Mouse (Mus musculus) ES-E14 (cell line): Measurements from ENCODE around the gene Zfp609. TPM values are rescaled to one million over a fixed set of nuclear protein-coding genes. Genes with fewer than 3 reads are reported as not detected.
A peak's percentile ranks its signal among the peaks of the same experiment; 100 is the strongest.
"Not testable (repeated sequence)": the region's sequence is repeated elsewhere in the genome, so short reads cannot be mapped to it uniquely, and the experiment has no call there.

ENCODE experiments used
- DNase-seq: peaks from one replicate; pipeline ENCODE4 v3.0.0-alpha.2; 2013; ENCODE audit warnings: low read depth, low spot score
- H3K27ac ChIP-seq: 2 replicates; pipeline ENCODE4 v1.5.1; 2012; ENCODE audit warnings: low read depth, mild to moderate bottlenecking, low read length, moderate library complexity, mixed read lengths; ENCODE audit not compliant: poor library complexity, insufficient read depth, severe bottlenecking
- H3K36me3 ChIP-seq: 2 replicates; pipeline ENCODE4 v1.6.1; 2012; ENCODE audit warnings: mild to moderate bottlenecking, low read length, moderate library complexity, mixed read lengths; ENCODE audit not compliant: control insufficient read depth, poor library complexity, insufficient read depth, severe bottlenecking
- H3K4me1 ChIP-seq, 2 experiments: fragments of 150-350 bp in 1 of 2; sonication (generic) in 1 of 2; 2 replicates each; pipeline ENCODE4 v1.6.1; 2012; ENCODE audit warnings: low read length in 2 of 2, mild to moderate bottlenecking in 1 of 2, mixed read lengths in 1 of 2; ENCODE audit not compliant: control insufficient read depth in 2 of 2, insufficient read depth in 2 of 2, poor library complexity in 1 of 2
- H3K4me3 ChIP-seq, 2 experiments: fragments of 150-350 bp in 1 of 2; sonication (generic) in 1 of 2; 2 replicates each; pipeline ENCODE4 v1.5.1; 2012; ENCODE audit warnings: low read length in 2 of 2, low read depth in 1 of 2, mild to moderate bottlenecking in 1 of 2, mixed read lengths in 1 of 2; ENCODE audit not compliant: insufficient read depth in 1 of 2, poor library complexity in 1 of 2, severe bottlenecking in 1 of 2
- H3K9ac ChIP-seq: 2 replicates; pipeline ENCODE4 v1.6.1; 2012; ENCODE audit warnings: low read depth, mild to moderate bottlenecking, low read length, mixed read lengths; ENCODE audit not compliant: poor library complexity, insufficient read depth, severe bottlenecking
- H3K9me3 ChIP-seq: fragments of 150-350 bp; sonication (generic); 2 replicates; pipeline ENCODE4 v1.6.1; 2012; ENCODE audit warnings: low read depth, mild to moderate bottlenecking, low read length; ENCODE audit not compliant: control insufficient read depth, insufficient read depth
- CHD2 ChIP-seq: IDR thresholded peaks from 2 replicates; pipeline ENCODE4 v1.6.1; 2014; ENCODE audit warnings: mild to moderate bottlenecking, low read depth, low read length, inconsistent platforms
- HCFC1 ChIP-seq: IDR thresholded peaks from 2 replicates; pipeline ENCODE4 v1.6.1; 2012; ENCODE audit warnings: low read length, inconsistent platforms, borderline replicate concordance; ENCODE audit not compliant: insufficient read depth
- MAFK ChIP-seq: IDR thresholded peaks from 2 replicates; pipeline ENCODE4 v1.6.1; 2014; ENCODE audit warnings: mild to moderate bottlenecking, low read depth, low read length, inconsistent platforms; ENCODE audit not compliant: insufficient read depth
- ZC3H11A ChIP-seq: IDR thresholded peaks from 2 replicates; pipeline ENCODE4 v1.6.1; 2012; ENCODE audit warnings: low read depth, mild to moderate bottlenecking, inconsistent platforms, low read length, borderline replicate concordance
- ZNF384 ChIP-seq: IDR thresholded peaks from 2 replicates; pipeline ENCODE4 v1.6.1; 2012; ENCODE audit warnings: low read depth, low read length, inconsistent platforms
- in situ Hi-C, 2 experiments: fragments of 600-800 bp; cut with MboI; formaldehyde crosslinking; loops; one replicate each; pipeline ENCODE4 v1.15.1; 2025; ENCODE audit warnings: low sequenced_read_pairs in 2 of 2, inconsistent platforms in 1 of 2; ENCODE audit not compliant: unreplicated experiment in 2 of 2
- total RNA-seq: library from RNA; depleted of rRNA; stranded (reverse); fragments of 300-350 nt; gene quantifications from 2 replicates; pipeline ENCODE4 v1.2.3, GENCODE M21; 2012

Zfp609 gene
- total RNA-seq, 1 experiment = 9.9 TPM

DNA sequence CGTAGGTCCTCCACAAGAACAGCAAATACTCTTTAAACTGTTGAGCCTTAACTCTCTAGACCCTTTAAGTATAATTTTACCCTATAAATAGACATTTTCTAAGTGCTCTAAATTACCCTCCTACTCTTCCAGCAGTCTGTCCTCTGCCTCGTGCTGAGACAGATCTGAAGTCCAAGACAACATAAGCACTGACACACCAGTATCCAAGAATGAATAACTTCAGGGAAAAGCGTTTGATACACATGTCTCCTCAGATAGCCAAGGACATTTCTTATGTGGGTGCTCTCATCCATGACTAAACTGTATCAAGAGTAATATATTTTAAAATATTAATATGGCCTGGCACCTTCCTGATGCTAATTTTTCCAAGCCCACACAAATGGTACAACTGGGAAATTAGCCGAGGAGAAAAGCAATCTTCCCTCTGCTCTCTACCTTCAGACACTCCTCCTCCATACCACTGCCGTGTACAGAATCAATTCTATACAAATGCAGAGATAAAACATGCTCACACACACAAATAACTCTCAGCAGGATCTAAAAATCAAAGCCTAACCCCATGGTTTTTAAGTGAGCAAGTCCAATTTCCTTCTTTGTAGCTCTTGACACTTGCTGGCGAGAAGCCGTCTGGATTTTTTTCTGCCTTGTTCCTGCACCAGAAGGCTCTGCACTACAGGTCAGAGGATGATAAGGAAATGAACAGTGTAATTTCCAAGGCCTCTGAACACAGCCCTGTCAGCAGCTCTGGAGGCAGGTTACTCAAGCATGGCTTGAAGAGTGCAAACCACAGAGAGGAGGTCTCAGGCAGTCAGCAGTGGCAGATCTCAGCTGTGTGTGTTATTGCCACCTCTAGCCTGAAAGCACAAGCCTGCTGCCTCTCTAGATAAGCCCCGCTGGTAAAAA, 40.2 kb downstream of the Zfp609 start:
- no peak overlapping the region for H3K4me3 ChIP-seq
- in situ Hi-C loops = no loop called here
- H3K27ac ChIP-seq = no peak overlapping the region
- no peak overlapping the region for H3K9ac ChIP-seq
- TF ChIP-seq HCFC1 = no peak
- no peak for TF ChIP-seq ZNF384
- no peak for TF ChIP-seq MAFK
- TF ChIP-seq CHD2 = no peak
- TF ChIP-seq ZC3H11A = no peak
- H3K9me3 ChIP-seq = no peaks in the 10 kb centered on the region
- no peaks in the 10 kb centered on the region for H3K36me3 ChIP-seq
- DNase-seq = no peak
- peaks cover 0 to 4% of the 10 kb centered on the region in 2 experiments; a peak in 1 of 4 replicates for H3K4me1 ChIP-seq

DNA sequence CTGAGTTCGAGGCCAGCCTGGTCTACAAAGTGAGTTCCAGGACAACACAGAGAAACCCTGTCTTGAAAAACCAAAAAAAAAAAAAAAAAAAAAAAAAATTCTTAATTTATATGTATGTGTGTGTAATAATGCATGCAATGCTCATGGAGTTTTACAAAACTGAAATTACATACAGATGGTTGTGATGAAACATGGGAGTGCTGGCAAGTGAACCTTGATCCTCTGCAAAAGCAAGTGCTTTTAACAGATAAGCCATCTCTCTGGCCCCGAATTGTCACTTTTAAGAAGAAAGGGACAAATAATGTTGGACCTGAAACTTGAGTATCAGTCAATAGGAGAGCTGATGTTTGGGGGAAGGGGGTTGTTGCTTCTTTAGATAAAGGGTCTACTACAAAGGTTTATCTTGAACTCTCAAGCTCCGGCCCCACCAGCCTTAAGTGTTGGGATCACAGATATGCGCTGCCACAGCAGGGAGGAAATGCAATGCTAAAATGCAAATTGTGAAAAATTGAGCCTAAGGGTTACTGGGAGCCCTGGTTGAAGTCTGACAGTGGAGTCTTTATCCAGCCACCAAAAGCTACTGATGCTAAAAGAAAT, 41.5 kb downstream of the Zfp609 start:
- H3K36me3 ChIP-seq = no peaks in the 10 kb centered on the region
- no peak overlapping the region for H3K4me3 ChIP-seq
- H3K9ac ChIP-seq = no peak overlapping the region
- H3K9me3 ChIP-seq = no peaks in the 10 kb centered on the region
- H3K27ac ChIP-seq = no peak overlapping the region
- no peak for DNase-seq
- peaks cover 0 to 4% of the 10 kb centered on the region in 2 experiments; a peak in 2 of 4 replicates for H3K4me1 ChIP-seq
- TF ChIP-seq HCFC1 = no peak
- no peak for TF ChIP-seq ZNF384
- TF ChIP-seq CHD2 = no peak
- no peak for TF ChIP-seq ZC3H11A
- no peak for TF ChIP-seq MAFK
- in situ Hi-C loops = no loop called here

DNA sequence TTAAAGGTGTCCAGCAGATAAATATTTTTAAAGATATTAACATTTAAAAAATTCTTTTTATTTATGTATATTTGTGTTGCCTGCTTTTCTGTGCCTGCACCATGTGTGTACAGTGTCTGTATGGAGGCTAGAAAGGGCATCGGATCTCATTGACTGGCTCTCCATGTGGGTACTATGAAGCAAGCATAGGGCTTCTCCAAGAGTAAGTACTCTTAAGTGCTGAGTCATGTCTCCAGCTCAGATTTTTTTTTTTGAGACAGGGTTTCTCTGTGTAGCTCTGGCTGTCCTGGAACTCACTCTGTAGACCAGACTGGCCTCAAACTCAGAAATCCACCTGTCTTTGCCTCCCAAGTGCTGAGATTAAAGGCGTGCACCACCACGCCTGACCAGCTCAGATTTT, 47.7 kb downstream of the Zfp609 start:
- TF ChIP-seq ZNF384 (0 out of 2 replicates have a peak, but pooled peaks have one; percentile 40), MAFK (peak; percentile 54; the same call in 1 of the 2 replicates)
- DNase-seq, in situ Hi-C loops, H3K9me3 ChIP-seq, H3K36me3 ChIP-seq, H3K27ac ChIP-seq, H3K9ac ChIP-seq: not testable (repeated sequence)
- Histone ChIP-seq H3K4me1 (peaks cover 5 to 11% of the 10 kb centered on the region in 2 experiments; a peak in 2 of 4 replicates), H3K4me3 (0 out of 4 replicates have a peak overlapping the region, but pooled peaks of 1 of the 2 experiments have one; percentile 17)

DNA sequence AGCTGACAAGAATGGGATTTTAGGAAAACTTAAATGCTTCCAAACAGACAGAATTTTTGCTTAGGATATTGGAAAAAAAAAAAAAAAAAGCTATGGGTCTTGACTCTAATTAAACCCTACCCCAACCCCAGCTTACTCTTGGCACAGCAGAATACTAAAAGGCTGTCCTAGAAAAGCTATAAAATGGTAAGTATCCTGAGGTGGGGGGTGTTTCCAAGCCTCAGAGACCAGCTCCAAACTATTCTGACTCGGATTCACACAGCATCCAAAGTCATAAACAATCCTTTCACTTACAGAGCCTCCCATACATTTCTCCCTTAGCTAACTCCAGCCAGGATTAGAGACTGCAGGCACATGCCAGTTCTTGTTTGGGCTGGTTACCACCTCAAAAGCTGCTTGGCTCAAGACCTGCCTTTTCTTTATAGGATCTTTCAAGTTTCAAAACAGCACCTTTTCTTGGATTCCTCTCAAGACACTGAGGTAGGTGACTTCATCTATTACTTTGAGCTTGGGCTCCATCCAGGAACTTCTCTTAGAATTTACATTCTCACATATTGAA, 50.4 kb downstream of the Zfp609 start:
- no peak for DNase-seq
- H3K9me3 ChIP-seq = no peaks in the 10 kb centered on the region
- H3K4me3 ChIP-seq = no peak overlapping the region
- TF ChIP-seq ZNF384 (no peak), MAFK (no peak), CHD2 (no peak), ZC3H11A (no peak), HCFC1 (no peak)
- H3K36me3 ChIP-seq = no peaks in the 10 kb centered on the region
- H3K9ac ChIP-seq = no peak overlapping the region
- in situ Hi-C loops = no loop called here
- H3K27ac ChIP-seq = no peak overlapping the region; the same call in 1 of the 2 replicates
- peaks cover 5 to 9% of the 10 kb centered on the region in 2 experiments; a peak in 2 of 4 replicates for H3K4me1 ChIP-seq
